Mouse (Mus musculus): ENCODE results near the gene Plxna1.

Gene Plxna1

DNA sequence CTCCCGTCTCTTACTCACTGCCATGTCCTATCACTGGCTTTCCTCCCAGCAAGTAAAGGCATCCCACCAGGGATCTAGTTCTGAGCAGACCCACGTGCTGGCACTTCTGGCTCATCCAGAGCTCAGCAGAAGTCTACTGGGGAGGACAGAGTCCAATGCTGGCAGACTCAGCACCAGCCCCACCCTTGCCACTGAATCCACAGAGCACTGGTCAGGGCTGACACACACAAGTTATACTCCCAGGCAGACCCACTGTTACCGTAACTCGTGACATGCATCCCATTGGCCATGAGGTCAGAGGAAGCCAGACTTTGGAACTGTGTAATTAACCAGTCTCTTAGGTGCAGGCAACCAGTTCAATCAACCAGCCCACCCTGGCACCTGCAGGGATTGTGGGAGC lies 33.8 kb downstream of the Plxna1 start:
- DNase-seq (ENCODE audit: low spot score in 2 of 2): no peak

DNA sequence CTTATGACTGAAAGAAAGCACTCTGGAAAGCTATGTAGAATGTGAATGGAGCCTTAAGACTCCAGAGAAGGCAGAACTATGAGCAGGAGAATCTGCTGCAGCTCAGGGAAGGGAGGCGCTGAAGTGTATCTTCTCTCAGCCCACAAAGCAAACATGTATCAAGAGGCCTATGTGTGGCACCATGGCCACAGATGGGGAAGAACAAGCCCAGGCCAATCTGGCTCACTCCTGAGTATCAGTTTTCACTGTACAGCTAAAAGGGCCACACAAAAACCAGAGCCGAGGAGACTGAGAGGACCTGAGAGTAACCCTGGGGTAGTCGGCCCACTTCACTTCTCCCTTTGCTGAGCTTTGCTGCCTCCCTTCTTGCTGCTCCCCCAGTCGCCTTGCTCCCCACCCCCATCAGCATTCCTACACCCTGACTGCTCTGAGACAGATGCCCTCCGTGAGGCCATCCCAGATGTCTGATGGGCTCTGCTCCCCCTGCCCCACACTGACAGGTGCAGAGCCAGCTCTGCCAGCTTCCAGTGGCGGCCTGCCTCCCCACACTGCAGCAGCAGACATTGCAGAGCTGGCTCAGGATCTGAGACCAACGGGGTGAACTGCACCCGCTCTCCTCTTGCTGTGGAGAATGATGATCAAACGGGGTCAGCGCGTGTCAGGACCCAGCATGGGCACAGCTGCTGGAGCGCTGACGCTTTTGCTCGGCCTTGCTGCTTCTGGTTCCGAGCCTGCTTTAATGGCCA lies 34.5 kb downstream of the Plxna1 start:
- no peak for DNase-seq (ENCODE audit: low spot score in 2 of 2)

DNA sequence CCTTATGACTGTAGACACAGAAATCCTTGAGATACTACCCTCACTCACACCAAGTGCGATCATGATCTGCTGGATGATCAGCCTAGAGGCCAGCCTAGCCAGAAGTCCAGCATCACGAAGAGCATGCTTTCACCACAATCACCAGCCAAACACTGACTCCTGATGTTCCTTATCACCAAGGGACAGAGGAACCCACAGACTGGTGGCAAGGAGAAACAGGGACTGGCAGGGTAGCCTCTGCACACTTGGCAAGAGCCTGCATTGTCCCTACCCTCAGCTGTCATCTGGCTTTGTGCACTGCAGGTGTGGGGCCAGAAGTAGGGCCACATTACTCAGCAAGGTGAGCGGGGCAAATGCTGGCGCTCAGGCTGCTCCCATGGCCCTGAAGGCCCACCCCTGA lies 37.6 kb downstream of the Plxna1 start:
- DNase-seq (ENCODE audit: low spot score in 2 of 2): no peak

DNA sequence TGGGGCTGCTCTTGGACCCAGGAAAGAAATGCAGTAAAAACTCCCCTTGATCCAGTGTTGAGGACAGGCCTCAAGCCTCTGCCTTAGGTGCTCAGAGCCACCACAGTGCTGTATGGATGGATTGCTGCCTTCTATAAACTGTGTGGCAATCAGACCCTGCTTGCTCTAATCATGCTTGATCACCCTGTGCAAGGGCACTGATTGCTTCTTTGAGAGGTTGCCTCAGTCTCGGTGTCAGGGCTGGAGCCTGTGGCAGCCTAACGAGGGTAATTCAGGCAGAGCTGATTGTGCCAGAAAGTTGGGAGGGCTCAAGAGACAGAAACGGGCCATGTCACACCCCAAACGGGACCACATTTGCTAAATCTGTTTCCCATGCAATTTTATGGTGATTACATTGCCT lies 47.2 kb downstream of the Plxna1 start:
- no peak for DNase-seq (ENCODE audit: low spot score in 2 of 2)

DNA sequence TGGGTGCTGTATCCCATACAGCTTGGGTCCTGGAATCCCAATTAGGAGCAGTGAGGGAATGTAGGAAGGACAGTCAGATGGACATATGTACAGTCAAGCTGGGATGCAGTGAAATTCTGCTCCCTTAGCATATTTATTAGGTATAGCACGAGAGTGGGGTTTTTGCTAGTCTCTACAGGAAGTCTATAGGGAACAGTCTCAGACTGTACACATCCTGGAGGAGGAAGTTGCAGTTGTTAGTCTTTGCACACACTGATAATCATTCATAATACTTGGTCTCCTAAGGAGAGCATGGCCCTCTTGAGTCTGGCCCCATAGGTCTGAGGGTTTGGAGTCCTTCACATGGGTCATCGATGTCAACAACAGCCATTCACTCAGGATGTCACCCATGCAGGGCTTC lies 50.9 kb downstream of the Plxna1 start:
- no peak for DNase-seq (ENCODE audit: low spot score in 2 of 2)

DNA sequence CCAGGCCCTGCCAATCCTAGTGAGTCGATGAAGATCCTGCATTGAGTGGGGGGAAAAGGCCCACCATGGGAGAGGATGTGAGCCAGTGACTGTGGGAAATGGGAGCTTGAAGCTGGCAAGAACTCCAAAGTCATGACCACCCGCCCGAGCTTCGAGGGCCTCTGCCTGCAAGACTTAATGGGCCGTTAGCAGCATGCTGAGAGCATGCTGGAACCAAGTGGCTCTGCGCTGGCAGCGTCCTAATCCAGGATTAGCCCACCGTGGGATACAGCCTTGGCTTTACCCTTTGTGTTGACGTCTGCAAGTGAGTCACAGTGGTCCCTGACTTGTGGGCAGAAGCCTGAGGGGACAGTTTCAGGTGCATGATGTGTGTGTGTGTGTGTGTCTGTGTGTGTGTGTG lies 52.2 kb downstream of the Plxna1 start:
- DNase-seq (ENCODE audit: low spot score in 2 of 2): no peak

DNA sequence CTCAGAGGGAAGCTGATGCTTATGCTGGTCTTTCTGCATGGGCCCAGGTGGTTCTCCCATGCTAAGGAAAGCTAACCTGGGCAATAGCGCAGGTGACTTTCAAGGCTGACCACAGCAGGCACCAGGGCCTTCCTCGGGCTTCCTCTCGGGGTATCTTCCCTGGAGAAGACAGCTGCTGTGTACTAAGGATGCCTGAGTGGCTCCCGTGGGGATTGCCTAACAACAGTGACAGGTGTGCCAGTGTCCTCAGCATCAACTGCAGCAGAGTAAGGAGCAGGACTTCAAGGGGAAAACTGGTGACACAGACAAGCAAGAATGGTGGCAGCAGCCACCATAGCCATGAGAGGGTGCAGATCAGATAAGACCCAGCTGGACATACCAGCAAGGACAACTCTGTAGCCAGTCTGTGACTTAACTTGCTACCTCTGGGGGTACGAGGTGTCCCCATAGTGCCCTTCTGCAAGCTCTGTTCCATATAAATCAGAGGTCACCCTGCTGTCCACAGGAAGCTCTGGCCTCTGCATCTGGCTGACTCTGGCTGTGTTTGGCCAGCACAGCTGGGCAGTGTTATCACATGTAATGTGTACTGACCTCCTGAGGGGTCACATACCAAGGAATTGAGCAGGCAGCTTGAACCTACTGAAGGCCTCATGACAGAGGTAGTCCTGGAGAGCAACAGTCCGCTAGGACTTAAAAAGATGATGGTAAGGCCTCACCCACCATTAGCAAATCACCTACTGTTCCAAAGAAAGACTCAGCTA lies 54.0 kb downstream of the Plxna1 start:
- DNase-seq (ENCODE audit: low spot score in 2 of 2): no peak

DNA sequence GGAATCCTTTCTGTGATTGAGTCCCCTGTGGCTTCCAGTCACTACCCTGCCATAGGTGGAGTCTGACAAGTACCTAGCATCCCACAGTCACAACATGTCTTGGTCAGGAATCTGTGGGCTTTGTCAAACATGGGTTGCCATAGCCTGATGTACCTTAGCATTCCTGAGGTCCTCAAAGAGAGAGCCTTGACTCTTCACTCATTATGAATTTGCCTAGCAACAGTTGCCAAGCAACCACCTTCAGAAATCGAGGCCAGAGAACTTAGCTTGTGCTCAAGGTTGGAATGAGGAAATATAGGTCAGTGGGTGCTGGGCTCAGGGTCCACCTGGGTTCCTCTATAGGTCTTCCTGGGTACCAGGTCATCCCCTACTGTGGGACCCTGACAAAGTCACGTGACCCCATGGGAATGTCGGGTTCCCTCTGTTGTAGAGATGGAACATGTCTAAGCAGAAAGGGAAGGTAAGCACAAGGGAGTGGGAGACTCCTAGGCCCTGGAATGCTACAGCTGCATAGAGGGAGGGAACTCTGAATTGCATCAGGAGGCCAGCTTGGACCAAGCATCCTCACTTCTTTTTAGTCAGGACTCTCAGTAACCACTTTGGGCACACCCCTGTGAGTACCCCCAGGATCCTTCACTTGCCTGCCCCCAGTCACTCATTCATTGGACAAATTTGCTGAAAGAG lies 57.9 kb downstream of the Plxna1 start:
- no peak for DNase-seq (ENCODE audit: low spot score in 2 of 2)

DNA sequence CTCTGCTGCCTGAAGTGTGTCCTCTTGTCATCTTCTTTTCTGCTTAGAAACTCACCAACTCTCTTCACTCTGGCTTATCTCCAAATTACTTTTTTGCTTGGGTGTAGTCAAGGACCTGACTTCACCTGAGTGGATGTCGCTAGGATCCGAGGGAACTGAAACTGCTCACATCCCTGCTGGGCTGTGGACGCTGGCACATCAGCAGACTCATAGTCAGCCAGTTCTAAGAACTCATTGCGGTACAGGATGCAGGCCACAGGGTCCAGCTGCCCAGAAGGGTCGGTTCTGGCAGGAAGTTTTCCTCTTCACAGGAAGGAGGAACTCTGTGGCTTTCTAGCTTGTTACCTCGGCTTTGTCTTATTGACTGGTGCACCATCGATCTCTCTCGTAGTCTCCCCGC lies 62.6 kb downstream of the Plxna1 start:
- DNase-seq (ENCODE audit: low spot score in 2 of 2): no peak

DNA sequence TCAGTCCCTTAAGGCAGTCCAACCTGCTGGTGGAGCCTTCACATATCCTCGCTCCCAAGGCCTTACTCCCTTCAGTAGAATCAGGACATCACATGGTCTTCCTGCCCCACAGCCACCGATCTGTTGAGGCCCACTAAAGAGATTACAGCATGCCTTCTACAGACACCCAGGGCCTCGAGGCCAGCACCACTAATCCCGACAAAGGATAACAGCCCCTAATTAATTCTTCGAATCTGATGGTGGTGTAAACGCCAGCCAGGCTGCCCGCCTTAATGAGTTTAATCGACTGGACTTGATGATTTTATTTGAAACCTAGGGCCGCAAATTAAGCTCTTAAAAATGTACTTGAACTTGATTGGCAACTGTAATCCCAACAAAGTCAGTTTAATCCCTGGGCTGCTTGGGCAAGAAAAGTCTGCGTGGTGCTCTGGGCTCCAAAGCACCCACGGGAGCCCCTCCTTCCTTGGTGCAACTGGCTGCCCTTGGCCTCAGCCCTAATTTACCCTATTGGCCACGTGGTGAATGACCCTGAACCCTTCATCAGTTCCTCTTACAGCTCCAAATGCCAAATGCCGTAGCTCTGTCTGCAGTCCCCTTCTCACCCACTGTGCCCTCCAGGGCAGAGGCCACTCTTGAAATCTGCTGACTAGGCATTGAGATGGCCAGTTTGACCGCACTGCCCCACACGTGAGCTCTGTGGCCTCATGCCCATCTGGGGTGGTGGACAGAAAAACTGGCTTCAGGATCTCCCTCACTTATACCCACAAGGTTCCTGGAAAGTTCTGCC lies 65.3 kb downstream of the Plxna1 start:
- DNase-seq (ENCODE audit: low spot score in 2 of 2): no peak

DNA sequence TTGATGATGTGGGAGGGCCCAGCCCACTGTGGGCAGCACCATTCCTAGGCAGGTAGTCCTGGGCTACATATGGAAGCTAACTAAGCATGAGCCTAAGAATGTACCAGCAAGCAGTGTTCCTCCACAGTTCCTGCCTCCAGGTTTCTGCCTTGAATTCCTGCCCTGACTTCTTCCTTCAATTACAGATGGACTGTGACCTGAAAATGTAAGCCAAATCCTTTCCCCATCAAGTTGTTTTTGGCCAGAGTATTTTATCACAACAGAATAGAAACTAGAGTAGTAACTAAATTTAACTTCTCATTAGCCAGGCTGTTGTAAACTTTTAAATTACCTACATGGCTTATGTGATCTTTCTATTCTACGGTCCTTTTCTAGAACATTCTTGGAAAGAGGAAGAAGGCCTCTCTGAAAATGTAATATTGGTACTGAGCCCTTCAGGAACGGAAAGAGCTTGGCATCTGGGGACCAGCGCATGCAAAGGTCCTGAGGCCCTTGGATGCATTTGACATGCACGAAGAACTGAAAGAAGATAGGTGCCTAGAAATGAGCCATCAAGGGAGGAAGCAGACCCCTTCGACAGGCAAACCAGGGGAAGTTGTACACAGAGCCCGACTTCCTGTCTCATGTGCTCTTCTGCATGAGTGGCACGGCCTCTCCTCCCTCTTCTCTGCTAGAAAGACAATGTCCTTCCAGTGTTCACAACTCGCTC lies 66.3 kb downstream of the Plxna1 start:
- no peak for DNase-seq (ENCODE audit: low spot score in 2 of 2)

DNA sequence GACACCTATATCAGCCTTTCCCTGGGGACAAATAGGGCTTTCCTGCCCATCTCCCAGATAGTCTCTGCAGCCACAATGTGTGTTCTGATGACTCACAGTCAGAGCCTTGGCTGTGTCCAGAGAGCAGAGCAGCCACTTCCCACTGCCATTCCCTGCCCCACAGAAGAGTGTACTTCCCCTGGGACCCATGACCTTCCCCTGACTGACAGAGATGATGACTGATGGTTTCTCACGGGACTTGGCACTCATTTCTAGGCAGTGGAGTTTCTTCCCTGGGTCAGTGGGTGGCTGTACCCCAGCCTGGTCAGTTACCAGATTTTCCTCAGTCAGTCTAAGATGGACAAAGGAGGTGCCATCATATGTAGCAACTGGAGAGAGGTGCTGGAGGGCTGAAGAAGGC lies 67.8 kb downstream of the Plxna1 start:
- no peak for DNase-seq (ENCODE audit: low spot score in 2 of 2)

DNA sequence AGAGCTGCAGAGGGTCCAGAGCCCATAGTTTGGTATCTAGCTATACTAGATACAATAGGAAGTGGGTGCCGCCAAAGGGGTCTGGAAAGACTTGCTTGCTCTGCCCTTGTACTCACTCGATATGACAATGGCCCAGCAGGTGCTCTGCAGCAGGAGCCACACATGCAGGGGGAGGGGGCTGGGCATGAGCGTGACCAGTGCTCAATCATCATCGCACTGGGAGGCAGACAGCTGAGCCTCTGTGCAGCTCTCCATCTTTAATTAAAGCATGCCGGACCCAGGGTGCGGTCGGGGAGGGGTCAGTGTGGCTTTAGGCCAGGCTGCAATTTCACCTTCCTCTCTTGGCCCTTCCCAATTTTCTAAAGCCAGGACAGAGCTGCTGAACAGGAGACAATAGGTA lies 70.9 kb downstream of the Plxna1 start:
- no peak for DNase-seq (ENCODE audit: low spot score in 2 of 2)

DNA sequence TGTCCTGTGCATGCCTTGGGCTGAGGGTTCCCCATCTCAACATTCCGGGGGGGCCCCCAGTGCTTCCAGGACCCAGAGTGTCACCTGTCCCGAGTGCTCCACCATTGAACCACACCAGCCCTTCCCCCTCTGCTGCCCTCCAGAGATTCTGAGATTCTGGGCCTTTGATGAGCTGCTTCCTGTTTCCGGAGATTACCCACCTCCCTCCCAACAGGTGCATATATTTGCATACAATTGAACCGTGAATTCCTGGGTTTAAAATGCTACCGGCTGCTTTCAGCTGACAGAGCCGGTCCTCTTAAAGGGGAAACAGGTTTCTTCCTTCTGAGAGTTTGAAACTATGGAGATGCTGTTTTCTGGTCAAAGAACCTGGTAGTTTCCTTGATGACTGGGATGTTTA lies 74.3 kb downstream of the Plxna1 start:
- peak; percentile 39 to 56 for DNase-seq (ENCODE audit: low spot score in 2 of 2)

DNA sequence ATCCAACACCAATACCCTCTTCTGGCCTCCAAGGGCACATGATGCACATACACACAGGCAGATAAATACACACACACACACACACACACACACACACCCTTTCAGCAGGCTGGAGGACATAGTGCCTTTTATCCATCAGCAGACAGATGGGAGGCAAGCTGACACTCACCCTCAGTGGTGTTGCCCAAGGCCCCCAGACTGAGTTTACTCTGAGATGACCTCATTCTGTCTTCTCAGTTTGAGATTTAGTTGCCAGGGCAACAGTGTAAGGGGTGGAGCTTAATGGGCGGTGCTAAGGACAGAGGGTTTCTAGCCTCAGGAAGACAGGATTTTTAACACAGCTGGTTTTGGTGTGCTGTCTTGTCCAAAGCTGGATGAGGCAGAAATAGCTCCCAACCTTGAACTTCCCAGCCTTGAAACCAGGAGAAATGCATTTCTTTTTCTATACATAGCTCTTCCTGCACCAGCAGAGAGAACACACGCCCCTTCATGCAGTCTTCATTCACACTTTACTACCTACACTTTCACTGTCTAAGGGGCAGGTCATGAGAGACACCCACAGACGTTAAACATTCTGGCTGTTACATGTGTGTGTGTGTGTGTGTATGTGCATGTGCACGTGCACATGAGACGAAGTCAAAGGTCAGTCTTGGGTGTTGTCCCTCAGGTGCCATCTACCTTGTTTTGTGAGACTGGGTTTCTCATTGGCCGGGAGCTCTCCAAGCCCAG lies 75.6 kb downstream of the Plxna1 start:
- peak; percentile 68 to 70 for DNase-seq (ENCODE audit: low spot score in 2 of 2)

DNA sequence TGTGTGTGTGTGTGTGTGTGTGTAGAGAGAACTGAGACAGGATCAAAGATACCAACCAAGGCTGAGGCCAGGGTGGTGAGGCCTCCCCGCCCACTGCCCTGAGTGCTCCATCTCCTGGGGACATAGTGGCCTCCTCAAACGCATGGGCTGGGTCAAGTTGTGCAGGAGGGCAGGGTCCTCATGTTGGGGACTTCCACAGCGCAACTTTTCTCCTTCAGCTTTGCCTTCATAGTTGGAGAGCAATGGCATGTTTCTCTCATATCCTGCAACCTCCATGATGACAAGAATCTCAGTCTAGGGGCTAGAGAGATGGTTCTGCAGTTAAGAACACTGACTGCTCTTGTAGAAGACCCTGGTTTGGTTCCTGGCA lies 76.1 kb downstream of the Plxna1 start:
- DNase-seq (ENCODE audit: low spot score in 2 of 2): no peak

DNA sequence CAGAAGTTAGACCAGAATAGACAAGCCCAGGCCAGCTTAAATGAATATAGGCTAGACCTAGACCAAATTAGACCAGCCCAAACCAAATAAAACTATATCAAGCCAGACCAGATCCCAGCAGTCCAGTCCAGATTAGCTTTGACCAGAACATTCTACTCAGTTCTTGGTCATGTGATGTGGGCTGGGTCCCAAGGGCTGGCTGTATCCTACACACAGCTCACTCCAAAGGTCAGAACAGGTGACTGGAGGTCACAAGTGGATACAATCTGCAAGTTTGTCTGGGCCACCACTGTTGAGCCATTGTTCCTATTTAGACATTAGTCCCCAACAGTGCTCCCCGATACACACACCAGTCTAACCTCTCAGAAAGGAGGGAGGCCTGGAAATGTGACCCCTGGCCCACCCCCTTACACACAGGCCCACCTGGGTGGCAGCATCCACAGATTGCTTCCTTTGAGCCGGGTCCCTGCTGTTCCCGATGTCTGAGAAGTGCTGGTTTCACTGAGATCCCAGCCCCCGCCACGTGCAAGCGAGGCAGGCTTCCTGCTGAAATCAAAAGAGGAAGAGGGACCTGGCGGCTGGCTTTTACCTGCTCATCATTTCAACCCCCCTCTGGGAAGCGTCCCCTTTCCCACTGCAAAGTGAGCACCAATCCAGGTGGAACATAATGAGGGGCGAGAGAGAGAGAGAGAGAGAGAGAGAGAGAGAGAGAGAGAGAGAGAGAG lies 76.7 kb downstream of the Plxna1 start:
- DNase-seq (ENCODE audit: low spot score in 2 of 2): no peak

DNA sequence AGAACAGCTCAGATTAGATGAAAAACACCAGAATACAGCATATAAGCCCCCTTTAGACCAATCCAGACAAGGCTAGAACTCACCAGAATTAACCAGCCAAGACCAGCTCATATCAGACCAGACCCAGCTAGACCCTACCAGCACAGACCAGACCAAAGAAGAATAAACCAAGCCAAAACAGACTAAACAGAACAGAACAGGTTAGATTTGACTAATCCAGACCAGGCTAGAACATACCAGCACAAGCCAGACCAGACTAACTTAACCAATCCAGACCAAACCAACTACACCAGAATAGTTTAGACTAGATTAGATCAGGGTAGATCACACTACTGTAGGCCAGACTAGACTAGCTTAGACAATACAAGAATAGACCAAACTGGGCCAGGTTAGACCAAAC lies 77.3 kb downstream of the Plxna1 start:
- no peak for DNase-seq (ENCODE audit: low spot score in 2 of 2)

DNA sequence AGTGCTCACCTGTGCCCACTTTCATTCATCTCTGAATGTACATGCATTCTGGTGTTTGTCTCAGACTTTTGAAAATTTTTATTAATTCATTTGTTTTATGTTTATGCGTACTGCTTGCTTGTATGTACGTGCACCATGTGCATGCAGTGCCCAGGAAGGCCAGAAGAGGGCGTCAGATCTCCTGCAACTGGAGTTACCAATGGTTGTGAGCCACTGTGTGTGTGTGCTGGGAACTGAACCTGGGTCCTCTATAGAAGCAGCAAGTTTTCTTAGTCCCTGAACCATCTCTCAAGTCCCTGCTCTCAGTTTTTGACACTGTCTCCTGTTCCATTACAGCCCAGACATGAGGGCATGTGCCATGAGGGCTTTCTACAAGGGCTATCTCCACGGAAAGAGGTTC lies 79.3 kb downstream of the Plxna1 start:
- DNase-seq (ENCODE audit: low spot score in 2 of 2): no peak

DNA sequence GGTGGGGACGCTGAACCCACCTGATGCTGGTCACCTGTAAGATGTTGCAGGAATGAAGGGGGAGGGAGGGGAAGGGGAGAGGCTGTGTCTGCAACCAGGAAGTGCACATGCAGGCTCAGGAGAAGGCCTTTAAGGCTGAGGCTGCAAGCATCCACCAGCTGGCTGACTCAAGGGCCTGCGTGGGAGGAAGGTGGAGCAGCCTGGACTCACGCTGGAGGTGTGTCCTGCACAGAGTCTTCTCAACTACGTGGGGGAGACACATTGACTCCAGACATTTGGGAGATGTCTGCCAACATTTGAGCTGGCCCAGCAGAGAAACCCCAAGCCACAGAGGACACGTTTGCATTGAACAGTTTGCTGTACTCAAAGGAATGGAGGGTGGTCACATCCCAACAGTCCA lies 79.8 kb downstream of the Plxna1 start:
- DNase-seq (ENCODE audit: low spot score in 2 of 2): no peak

Data from thymus, postnatal 10 days (tissue).